Mouse (Mus musculus) heart, embryonic 11.5 days (tissue): Measurements from ENCODE around the gene Sox6. TPM values are rescaled to one million over a fixed set of nuclear protein-coding genes. Genes with fewer than 3 reads are reported as not detected.

Experiments used
- ATAC-seq: fragments of 200-750 bp; cut with Nextera tagmentation; replicated peaks from 2 replicates; pipeline ENCODE4 v1.8.0; 2017; ENCODE audit warnings: moderate library complexity; ENCODE audit not compliant: insufficient number of reproducible peaks, low FRiP score, low TSS enrichment
- H3K27ac ChIP-seq: fragments of 300-500 bp; sonication (generic); 2 replicates; pipeline ENCODE4 v1.5.1; 2014; ENCODE audit warnings: mild to moderate bottlenecking, low read depth, low read length
- H3K27me3 ChIP-seq: fragments of 300-500 bp; sonication (generic); 2 replicates; pipeline ENCODE4 v1.6.1; 2014; ENCODE audit warnings: mild to moderate bottlenecking, low read length, mixed read lengths; ENCODE audit not compliant: control insufficient read depth, insufficient read depth
- H3K36me3 ChIP-seq: fragments of 300-500 bp; sonication (generic); 2 replicates; pipeline ENCODE4 v1.6.1; 2014; ENCODE audit warnings: mild to moderate bottlenecking, low read length, moderate library complexity, mixed read lengths; ENCODE audit not compliant: control insufficient read depth, insufficient read depth
- H3K4me1 ChIP-seq: fragments of 300-500 bp; sonication (generic); 2 replicates; pipeline ENCODE4 v1.6.1; 2014; ENCODE audit warnings: low read length; ENCODE audit not compliant: control insufficient read depth, insufficient read depth
- H3K4me2 ChIP-seq: fragments of 300-500 bp; sonication (generic); 2 replicates; pipeline ENCODE4 v1.6.1; 2014; ENCODE audit warnings: mild to moderate bottlenecking, moderate library complexity
- H3K4me3 ChIP-seq: fragments of 300-500 bp; sonication (generic); 2 replicates; pipeline ENCODE4 v1.5.1; 2014; ENCODE audit warnings: low read depth, low read length
- H3K9ac ChIP-seq: fragments of 300-500 bp; sonication (generic); 2 replicates; pipeline ENCODE4 v1.6.1; 2014; ENCODE audit warnings: mild to moderate bottlenecking, low read depth, low read length, moderate library complexity
- H3K9me3 ChIP-seq: fragments of 300-500 bp; sonication (generic); replicated peaks from 2 replicates; pipeline ENCODE4 v1.6.1; 2016; ENCODE audit warnings: low read length; ENCODE audit not compliant: control insufficient read depth
- WGBS: fragments of 180-500 bp; shearing (Covaris S2); extraction: QIAGEN DNeasy Blood & Tissue Kit; methylation state at CpG from one replicate; pipeline ENCODE4 v1.1.7; 2014; ENCODE audit not compliant: insufficient replicate concordance; 5-methylcytosine and 5-hydroxymethylcytosine counted together
- polyA plus RNA-seq: library from polyadenylated mRNA; unstranded; fragments of >200 nt; fragmentation: Nextera tagmentation; extraction: Ambion mirVana; gene quantifications from 2 replicates; pipeline ENCODE4 v1.2.1, GENCODE M21; 2014

Sox6 gene
- polyA plus RNA-seq, 1 experiment from 2014 or later, result 45.1 TPM

GRCm38 (mm10) chr7:116030597-116031387, 7.8 kb downstream of the Sox6 start:
- H3K27ac ChIP-seq, result peak overlapping the region; percentile 86
- ATAC-seq, result peak; percentile 58

GRCm38 (mm10) chr7:116029991-116030390, 8.6 kb downstream of the Sox6 start:
- peak overlapping the region; percentile 70 for H3K4me3 ChIP-seq
- whole genome bisulfite sequencing, result 27% methylated on average over 3 of the region's 3 CpGs
- H3K27ac ChIP-seq, result peak overlapping the region; percentile 86
- H3K27me3 ChIP-seq, result no peaks in the 10 kb centered on the region
- H3K9ac ChIP-seq, result peak overlapping the region; percentile 74
- H3K9me3 ChIP-seq, result no peaks in the 10 kb centered on the region
- no peak for ATAC-seq
- H3K36me3 ChIP-seq, result no peaks in the 10 kb centered on the region
- H3K4me2 ChIP-seq, result peak overlapping the region; percentile 72
- H3K4me1 ChIP-seq, result peaks cover 12% of the 10 kb centered on the region

More at GRCm38 (mm10) chr7:116030597-116031387, 7.8 kb downstream of the Sox6 start:
- Histone ChIP-seq H3K36me3 (no peaks in the 10 kb centered on the region), H3K4me1 (peaks cover 12% of the 10 kb centered on the region), H3K27me3 (peaks cover under 1% of the 10 kb centered on the region), H3K4me3 (peak overlapping the region; percentile 70), H3K4me2 (peak overlapping the region; percentile 72), H3K9ac (peak overlapping the region; percentile 74), H3K9me3 (no peaks in the 10 kb centered on the region)
- 8% methylated on average over 26 of the region's 26 CpGs for WGBS

- Histone ChIP-seq H3K4me2 (no peak overlapping the region), H3K9ac (no peak overlapping the region), H3K4me3 (no peak overlapping the region), H3K27me3 (no peaks in the 10 kb centered on the region), H3K27ac (no peak overlapping the region), H3K9me3 (no peaks in the 10 kb centered on the region), H3K36me3 (no peaks in the 10 kb centered on the region), H3K4me1 (no peaks in the 10 kb centered on the region)
- WGBS, result 85% methylated on average over 4 of the region's 4 CpGs
- no peak for ATAC-seq
These were observed 35.9 kb downstream of the Sox6 start for GRCm38 (mm10) chr7:116002726-116003125.

GRCm38 (mm10) chr7:115988109-115988779, 50.4 kb downstream of the Sox6 start:
- WGBS, result 68% methylated on average over 2 of the region's 2 CpGs
- H3K27me3 ChIP-seq, result no peaks in the 10 kb centered on the region

GRCm38 (mm10) chr7:115985716-115986115, 52.9 kb downstream of the Sox6 start:
- Histone ChIP-seq H3K4me1 (no peaks in the 10 kb centered on the region; the same call in 1 of the 2 replicates), H3K27ac (no peak overlapping the region), H3K9ac (no peak overlapping the region), H3K4me3 (no peak overlapping the region), H3K27me3 (no peaks in the 10 kb centered on the region), H3K4me2 (no peak overlapping the region), H3K9me3 (no peaks in the 10 kb centered on the region), H3K36me3 (no peaks in the 10 kb centered on the region)
- ATAC-seq, result no peak
- 73% methylated on average over 6 of the region's 6 CpGs for WGBS

More at GRCm38 (mm10) chr7:115988109-115988779, 50.4 kb downstream of the Sox6 start:
- no peaks in the 10 kb centered on the region; the same call in 1 of the 2 replicates for H3K4me1 ChIP-seq
- no peak overlapping the region for H3K4me2 ChIP-seq
- H3K9ac ChIP-seq, result no peak overlapping the region
- H3K4me3 ChIP-seq, result no peak overlapping the region
- no peak overlapping the region for H3K27ac ChIP-seq
- H3K9me3 ChIP-seq, result no peaks in the 10 kb centered on the region
- H3K36me3 ChIP-seq, result no peaks in the 10 kb centered on the region
- no peak for ATAC-seq

- Histone ChIP-seq H3K9ac (no peak overlapping the region), H3K27ac (no peak overlapping the region), H3K4me1 (no peaks in the 10 kb centered on the region; the same call in 1 of the 2 replicates), H3K27me3 (no peaks in the 10 kb centered on the region), H3K4me3 (no peak overlapping the region), H3K36me3 (no peaks in the 10 kb centered on the region), H3K9me3 (no peaks in the 10 kb centered on the region), H3K4me2 (no peak overlapping the region)
- no peak for ATAC-seq
- WGBS, result 89% methylated on average over 3 of the region's 3 CpGs
These were observed 54.5 kb downstream of the Sox6 start for GRCm38 (mm10) chr7:115984076-115984475.

GRCm38 (mm10) chr7:115979813-115980512, 58.6 kb downstream of the Sox6 start:
- H3K4me1 ChIP-seq, result no peaks in the 10 kb centered on the region; the same call in 1 of the 2 replicates
- H3K36me3 ChIP-seq, result no peaks in the 10 kb centered on the region
- no peak overlapping the region for H3K4me3 ChIP-seq
- H3K9me3 ChIP-seq, result no peaks in the 10 kb centered on the region
- no peaks in the 10 kb centered on the region for H3K27me3 ChIP-seq
- H3K4me2 ChIP-seq, result no peak overlapping the region
- H3K9ac ChIP-seq, result no peak overlapping the region
- ATAC-seq, result no peak
- WGBS, result 76% methylated on average over 5 of the region's 5 CpGs
- H3K27ac ChIP-seq, result no peak overlapping the region

- WGBS, result 71% methylated on average over 2 of the region's 2 CpGs
- no peaks in the 10 kb centered on the region for H3K9me3 ChIP-seq
- peaks cover 6% of the 10 kb centered on the region; the same call in 1 of the 2 replicates for H3K4me1 ChIP-seq
- ATAC-seq, result no peak
- no peak overlapping the region for H3K27ac ChIP-seq
- no peak overlapping the region for H3K4me2 ChIP-seq
- H3K4me3 ChIP-seq, result no peak overlapping the region
- H3K9ac ChIP-seq, result no peak overlapping the region
- no peaks in the 10 kb centered on the region for H3K36me3 ChIP-seq
- no peaks in the 10 kb centered on the region for H3K27me3 ChIP-seq
These were observed 64.1 kb downstream of the Sox6 start for GRCm38 (mm10) chr7:115974518-115974917.
